Mouse (Mus musculus) neural tube, embryonic 12.5 days (tissue): ENCODE data around the gene Gli2. TPM values are rescaled to one million over a fixed set of nuclear protein-coding genes. Genes with fewer than 3 reads are reported as not detected.

ENCODE experiments used
- ATAC-seq: fragments of 200-750 bp; cut with Nextera tagmentation; 2 replicates; pipeline ENCODE4 v1.8.0; 2017; ENCODE audit warnings: low read depth, mild to moderate bottlenecking, moderate TSS enrichment, moderate library complexity; ENCODE audit not compliant: low FRiP score
- H3K27ac ChIP-seq: fragments of 300-500 bp; sonication (generic); 2 replicates; pipeline ENCODE4 v1.5.1; 2016
- H3K27me3 ChIP-seq: fragments of 300-500 bp; sonication (generic); replicated peaks from 2 replicates; pipeline ENCODE4 v1.6.1; 2016; ENCODE audit warnings: mild to moderate bottlenecking
- H3K36me3 ChIP-seq: fragments of 300-500 bp; sonication (generic); 2 replicates; pipeline ENCODE4 v1.6.1; 2016; ENCODE audit warnings: mild to moderate bottlenecking
- H3K4me1 ChIP-seq: fragments of 300-500 bp; sonication (generic); 2 replicates; pipeline ENCODE4 v1.6.1; 2016
- H3K4me2 ChIP-seq: fragments of 300-500 bp; sonication (generic); replicated peaks from 2 replicates; pipeline ENCODE4 v1.6.1; 2016; ENCODE audit warnings: mild to moderate bottlenecking
- H3K4me3 ChIP-seq: fragments of 300-500 bp; sonication (generic); 2 replicates; pipeline ENCODE4 v1.5.1; 2016
- H3K9ac ChIP-seq: fragments of 300-500 bp; sonication (generic); 2 replicates; pipeline ENCODE4 v1.6.1; 2016; ENCODE audit warnings: mild to moderate bottlenecking
- H3K9me3 ChIP-seq: fragments of 300-500 bp; sonication (generic); 2 replicates; pipeline ENCODE4 v1.6.1; 2016; ENCODE audit warnings: mild to moderate bottlenecking
- WGBS: fragments of 180-500 bp; shearing (Covaris S2); methylation state at CpG from one replicate; pipeline ENCODE4 v1.1.7; 2016; 5-methylcytosine and 5-hydroxymethylcytosine counted together
- microRNA-seq: library from miRNA; unstranded; fragments of <30 nt; microRNA quantifications from one replicate; pipeline ENCODE4, GENCODE M21; 2017
- polyA plus RNA-seq: library from polyadenylated mRNA; unstranded; fragments of >200 nt; fragmentation: Nextera tagmentation; extraction: Ambion mirVana; gene quantifications from 2 replicates; pipeline ENCODE4 v1.2.1, GENCODE M21; 2016

The Gli2 gene
- polyA plus RNA-seq, 1 experiment from 2014 or later, result 6.6 TPM

DNA sequence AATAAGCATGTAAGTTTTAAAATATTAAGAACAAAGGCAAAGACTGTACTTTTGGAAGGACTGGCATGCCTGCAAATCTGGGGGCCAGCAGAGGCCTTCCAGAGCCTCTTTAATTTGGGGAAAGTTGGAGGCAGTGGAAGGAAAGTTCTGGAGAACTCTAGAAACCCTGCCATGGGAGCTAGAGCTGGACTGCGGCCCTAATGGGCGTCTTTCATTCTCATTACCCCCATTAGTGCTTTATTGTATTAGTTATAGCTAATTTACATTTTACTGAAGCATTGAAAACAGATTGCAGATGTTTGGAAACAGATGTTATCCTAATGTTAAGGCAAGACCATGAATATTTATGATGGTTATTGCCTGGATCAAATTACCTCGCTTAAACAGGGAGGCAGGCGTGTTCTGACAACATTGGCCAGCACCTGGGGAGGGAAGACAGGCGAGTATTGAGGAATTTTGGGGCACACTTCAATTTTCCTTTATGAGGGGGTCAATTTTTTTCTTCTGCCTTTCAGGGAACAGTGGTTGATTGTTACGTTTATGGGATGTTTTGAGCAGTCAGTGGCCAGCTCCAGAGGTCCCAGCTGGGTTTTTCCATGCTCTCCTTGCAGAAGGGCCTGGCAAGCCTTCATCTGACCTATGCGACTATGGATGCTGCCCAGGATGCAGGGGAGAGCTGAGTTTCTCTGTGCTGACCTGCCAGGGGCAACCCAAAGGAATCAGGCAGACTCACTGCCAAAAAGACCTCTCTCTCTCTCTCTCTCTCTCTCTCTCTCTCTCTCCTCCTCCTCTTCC, 253.9 kb downstream of the Gli2 start:
- WGBS, result 49% methylated on average over 7 of the region's 7 CpGs
- ATAC-seq, result no peak
- Histone ChIP-seq H3K9ac (no peak overlapping the region), H3K4me3 (no peak overlapping the region), H3K4me1 (peaks cover 6% of the 10 kb centered on the region; the same call in 1 of the 2 replicates), H3K4me2 (no peak overlapping the region), H3K9me3 (no peaks in the 10 kb centered on the region; the same call in 1 of the 2 replicates), H3K27me3 (no peaks in the 10 kb centered on the region), H3K36me3 (no peaks in the 10 kb centered on the region), H3K27ac (no peak overlapping the region)

DNA sequence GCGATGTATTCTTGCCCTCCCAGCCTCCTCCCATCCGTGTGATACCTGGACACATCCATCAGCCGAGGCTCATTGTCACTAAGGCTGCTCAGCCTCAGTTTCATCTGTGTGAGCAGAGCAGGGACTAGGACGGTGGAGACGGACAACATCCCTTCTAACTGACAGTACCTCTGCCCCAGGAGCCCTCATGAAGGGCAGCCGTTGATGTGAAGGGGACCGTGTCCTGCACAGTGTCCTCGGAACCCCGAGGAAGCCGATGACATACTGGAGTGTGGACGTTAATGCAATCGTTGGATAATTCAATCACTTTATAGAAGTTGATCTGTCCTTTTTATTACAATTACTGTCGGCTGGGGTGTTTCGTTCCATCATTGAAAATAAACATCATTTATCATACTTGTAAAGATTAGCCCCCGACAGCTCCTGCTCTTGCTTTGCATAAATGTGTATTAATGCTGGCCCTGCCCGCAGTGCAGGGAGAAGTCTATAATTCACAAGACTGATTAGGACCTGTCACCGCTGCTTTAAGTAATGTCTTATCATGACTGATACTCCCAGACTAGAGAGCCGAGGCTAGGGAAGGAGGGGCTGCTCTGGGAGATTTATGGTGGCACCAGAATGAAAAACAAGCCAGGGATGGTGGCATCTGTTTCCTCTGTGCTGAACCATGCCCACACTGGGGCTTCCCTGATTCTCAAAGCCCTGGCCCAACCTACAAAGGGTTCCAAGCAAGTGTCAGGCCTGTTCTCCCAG, 257.8 kb downstream of the Gli2 start:
- Histone ChIP-seq H3K27ac (no peak overlapping the region), H3K4me2 (no peak overlapping the region), H3K4me1 (peaks cover 6% of the 10 kb centered on the region; the same call in 1 of the 2 replicates), H3K9me3 (no peaks in the 10 kb centered on the region; the same call in 1 of the 2 replicates), H3K36me3 (no peaks in the 10 kb centered on the region), H3K27me3 (0 out of 2 replicates have a peak, but pooled peaks cover 2% of the 10 kb centered on the region), H3K4me3 (no peak overlapping the region), H3K9ac (no peak overlapping the region)
- 65% methylated on average over 18 of the region's 18 CpGs for WGBS
- peak; percentile 76 for ATAC-seq

DNA sequence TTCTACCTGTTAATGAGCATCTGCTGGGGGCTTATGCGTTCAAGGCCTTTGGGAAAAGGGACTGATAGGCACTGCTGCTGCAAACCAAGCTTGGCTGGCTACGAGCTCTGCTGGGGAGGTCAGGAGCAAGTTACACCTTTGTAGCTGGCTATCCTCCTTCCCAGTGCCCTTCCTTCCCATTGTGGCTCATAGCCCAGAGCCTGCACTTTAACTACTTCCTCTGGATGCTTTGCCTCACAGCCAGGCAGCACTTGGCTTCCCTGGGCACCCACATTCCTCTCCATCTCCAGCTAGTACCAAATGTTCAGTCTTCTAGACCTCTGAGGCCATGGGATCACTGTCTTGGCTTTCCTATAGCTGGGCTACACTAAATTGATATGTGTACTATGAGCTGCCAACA, 263.5 kb downstream of the Gli2 start:
- Histone ChIP-seq H3K4me3 (no peak overlapping the region), H3K9me3 (no peaks in the 10 kb centered on the region), H3K9ac (no peak overlapping the region), H3K36me3 (no peaks in the 10 kb centered on the region), H3K27me3 (peaks cover 2% of the 10 kb centered on the region; the same call in 1 of the 2 replicates), H3K4me1 (no peaks in the 10 kb centered on the region), H3K4me2 (no peak overlapping the region), H3K27ac (no peak overlapping the region)
- 87% methylated on average over 2 of the region's 2 CpGs for WGBS
- ATAC-seq, result no peak

DNA sequence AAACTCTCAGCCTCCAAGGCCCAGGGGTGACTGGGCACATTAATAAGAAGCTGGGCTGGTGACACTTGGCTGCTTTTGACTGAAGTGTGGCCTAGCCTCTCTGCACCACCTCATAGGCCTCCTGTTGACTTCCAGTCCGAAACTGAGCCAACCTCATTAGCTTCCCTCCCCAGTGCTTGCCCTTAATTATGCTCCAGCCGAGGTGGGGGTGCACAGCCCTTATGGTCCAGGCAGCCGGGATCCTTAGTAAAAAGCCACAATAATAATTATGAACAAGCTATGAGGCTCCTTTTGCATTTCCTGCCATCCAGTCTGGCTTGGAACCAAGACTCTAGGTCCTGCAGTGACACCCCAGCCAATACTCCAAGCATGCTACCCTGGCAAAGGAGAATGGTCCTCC, 264.0 kb downstream of the Gli2 start:
- no peaks in the 10 kb centered on the region for H3K9me3 ChIP-seq
- no peak for ATAC-seq

DNA sequence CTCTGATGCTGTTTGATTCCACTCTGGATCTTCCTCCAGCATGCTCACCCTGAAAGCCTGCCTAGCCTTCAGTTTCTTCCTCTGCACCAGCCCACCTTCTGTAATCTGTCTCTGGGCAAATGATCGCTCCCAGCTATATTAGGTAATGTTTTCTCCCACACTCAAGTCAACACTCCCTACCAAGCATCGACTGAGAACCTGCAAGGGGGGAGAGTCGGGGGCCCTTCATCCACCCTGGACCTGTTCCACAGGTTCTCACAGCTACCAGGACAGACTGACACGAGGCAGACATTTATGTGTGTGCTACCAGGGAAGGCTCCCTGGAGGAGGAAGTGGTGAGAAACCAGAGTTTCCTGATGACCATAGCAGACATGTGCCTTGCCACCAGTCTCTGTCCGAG, 264.6 kb downstream of the Gli2 start:
- Histone ChIP-seq H3K4me1 (no peaks in the 10 kb centered on the region), H3K27ac (no peak overlapping the region), H3K36me3 (no peaks in the 10 kb centered on the region), H3K27me3 (peaks cover 2% of the 10 kb centered on the region; the same call in 1 of the 2 replicates), H3K9ac (no peak overlapping the region), H3K4me2 (no peak overlapping the region), H3K9me3 (no peaks in the 10 kb centered on the region), H3K4me3 (no peak overlapping the region)
- 78% methylated on average over 5 of the region's 5 CpGs for WGBS
- ATAC-seq, result no peak

More for the DNA sequence above, 264.0 kb downstream of the Gli2 start:
- 60% methylated on average over 3 of the region's 3 CpGs for WGBS
- H3K9ac ChIP-seq, result no peak overlapping the region
- no peak overlapping the region for H3K4me3 ChIP-seq
- no peaks in the 10 kb centered on the region for H3K36me3 ChIP-seq
- peaks cover 2% of the 10 kb centered on the region; the same call in 1 of the 2 replicates for H3K27me3 ChIP-seq
- no peak overlapping the region for H3K4me2 ChIP-seq
- no peaks in the 10 kb centered on the region for H3K4me1 ChIP-seq
- H3K27ac ChIP-seq, result no peak overlapping the region

DNA sequence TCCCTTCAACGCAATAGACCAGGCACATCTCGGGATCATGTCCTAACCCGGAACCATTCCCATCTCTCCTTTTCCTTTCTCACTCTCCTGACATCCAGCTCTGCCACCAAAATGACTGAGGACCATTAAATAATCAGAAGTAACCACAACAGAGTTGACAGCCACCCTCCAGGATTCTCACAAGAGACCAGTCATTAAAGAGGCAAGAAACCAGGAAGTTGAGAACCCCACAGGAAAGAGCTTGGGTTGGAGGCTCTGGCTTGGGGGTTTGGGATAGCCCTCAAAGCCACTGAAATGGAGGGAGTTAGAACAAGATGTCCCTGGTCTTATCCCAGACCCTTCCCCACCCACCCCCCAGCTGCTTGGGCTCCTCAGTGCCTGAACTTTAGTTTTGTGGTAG, 265.9 kb downstream of the Gli2 start:
- Histone ChIP-seq H3K27ac (no peak overlapping the region), H3K36me3 (no peaks in the 10 kb centered on the region)

More for the DNA sequence above, 265.9 kb downstream of the Gli2 start:
- H3K9ac ChIP-seq, result no peak overlapping the region
- 89% methylated on average over 3 of the region's 3 CpGs for WGBS
- H3K4me2 ChIP-seq, result no peak overlapping the region
- no peak overlapping the region for H3K4me3 ChIP-seq
- no peaks in the 10 kb centered on the region for H3K4me1 ChIP-seq
- ATAC-seq, result no peak
- peaks cover 2% of the 10 kb centered on the region; the same call in 1 of the 2 replicates for H3K27me3 ChIP-seq
- H3K9me3 ChIP-seq, result no peaks in the 10 kb centered on the region

Small RNA genes within 50 kb of the gene (microRNA-seq; reads per million reads assigned to microRNA genes)
- not detected for gene Mir6346
